Mouse (Mus musculus): ENCODE data around the gene Olfr1015. TPM values are rescaled to one million over a fixed set of nuclear protein-coding genes. Genes with fewer than 3 reads are reported as not detected.

The Olfr1015 gene
- polyA plus RNA-seq (2015; fragmentation: Nextera tagmentation; extraction: Ambion mirVana) = not detected in 2 replicates

DNA sequence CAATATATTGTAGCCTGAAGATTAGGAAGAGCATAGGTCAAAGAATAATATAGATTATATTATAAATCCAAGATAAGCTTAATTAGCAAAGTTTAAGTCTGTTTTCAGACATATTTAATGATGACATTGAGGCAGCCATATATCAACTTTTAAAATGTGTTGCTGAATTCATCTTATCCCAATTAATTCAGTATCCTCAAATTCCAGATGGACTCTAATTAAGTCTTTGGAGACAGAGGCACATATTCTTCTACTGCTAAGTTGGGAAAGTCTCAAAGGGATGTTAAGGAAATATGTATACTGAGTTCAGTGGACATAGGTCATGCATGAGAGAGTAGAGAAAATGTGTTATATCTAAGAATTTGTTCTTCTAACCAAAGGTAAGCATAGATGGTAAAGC is at the start of gene Olfr1015:
TSS of gene Olfr1015 (plus strand) at position 301 of the 400 bp plus-strand sequence.
- Histone ChIP-seq H3K27me3 (no peaks in the 10 kb centered on the region), H3K9me3 (no peaks in the 10 kb centered on the region)

DNA sequence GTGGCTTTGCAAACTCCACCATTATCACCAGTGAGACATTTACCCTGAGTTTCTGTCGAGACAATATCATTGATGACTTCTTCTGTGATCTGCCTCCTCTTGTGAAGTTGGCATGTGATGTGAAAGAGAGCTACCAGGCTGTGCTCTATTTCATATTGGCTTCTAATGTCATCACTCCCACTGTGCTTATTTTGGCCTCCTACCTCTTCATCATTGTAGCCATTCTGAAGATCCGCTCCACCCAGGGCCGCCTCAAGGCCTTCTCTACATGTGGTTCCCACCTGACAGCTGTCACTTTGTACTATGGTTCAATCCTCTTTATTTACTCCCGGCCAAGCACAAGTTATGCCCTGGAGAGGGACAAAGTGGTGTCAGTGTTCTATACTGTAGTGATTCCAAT is 28.0 kb upstream of the Olfr1015 start:
- ATAC-seq (ENCODE audit: insufficient number of reproducible peaks, insufficient read depth, low FRiP score, low TSS enrichment, low read depth) = no peak
- Histone ChIP-seq H3K9me3 (no peaks in the 10 kb centered on the region), H3K27me3 (no peaks in the 10 kb centered on the region), H3K4me3 (no peak overlapping the region), H3K4me2 (no peak overlapping the region), H3K36me3 (no peaks in the 10 kb centered on the region), H3K4me1 (no peaks in the 10 kb centered on the region), H3K9ac (no peak overlapping the region), H3K27ac (no peak overlapping the region)
- WGBS = 74% methylated on average over 4 of the region's 4 CpGs

More for the DNA sequence above, at the start of gene Olfr1015:
- Histone ChIP-seq H3K9ac (no peak within 1 kb of the TSS), H3K4me2 (no peak within 1 kb of the TSS), H3K36me3 (no peaks in the 10 kb centered on the region), H3K27ac (no peak within 1 kb of the TSS), H3K4me1 (no peaks in the 10 kb centered on the region), H3K4me3 (no peak within 1 kb of the TSS)
- no peak for ATAC-seq (ENCODE audit: insufficient number of reproducible peaks, insufficient read depth, low FRiP score, low TSS enrichment, low read depth)

DNA sequence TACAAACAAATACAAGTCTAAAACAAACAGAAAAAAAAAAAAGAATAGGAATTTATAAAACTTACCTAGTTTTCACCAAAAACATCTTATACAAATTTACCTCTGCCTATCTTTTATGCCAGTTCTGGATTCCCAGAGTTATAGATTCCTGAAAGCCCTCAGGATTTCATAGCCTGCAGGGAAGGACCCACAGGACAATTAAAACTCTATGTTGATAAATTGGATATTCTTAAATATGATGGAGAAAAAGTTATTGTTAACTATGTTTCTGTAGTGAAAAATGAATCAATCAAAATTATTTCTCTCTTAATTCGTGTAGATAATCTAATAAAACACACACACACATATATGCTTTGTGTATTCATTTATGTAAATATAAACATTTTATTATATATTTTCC is 19.2 kb upstream of the Olfr1015 start, which contains the start of gene Olfr1012:
TSS of gene Olfr1012 (minus strand) at position 101 of the 400 bp plus-strand sequence.
- Histone ChIP-seq H3K9ac (no peak within 1 kb of the TSS), H3K4me1 (no peaks in the 10 kb centered on the region), H3K27me3 (no peaks in the 10 kb centered on the region), H3K4me2 (no peak within 1 kb of the TSS), H3K9me3 (no peaks in the 10 kb centered on the region), H3K27ac (no peak within 1 kb of the TSS), H3K36me3 (no peaks in the 10 kb centered on the region), H3K4me3 (no peak within 1 kb of the TSS)
- ATAC-seq (ENCODE audit: insufficient number of reproducible peaks, insufficient read depth, low FRiP score, low TSS enrichment, low read depth) = no peak
- WGBS = 61% methylated on average over 1 of the region's 1 CpGs

DNA sequence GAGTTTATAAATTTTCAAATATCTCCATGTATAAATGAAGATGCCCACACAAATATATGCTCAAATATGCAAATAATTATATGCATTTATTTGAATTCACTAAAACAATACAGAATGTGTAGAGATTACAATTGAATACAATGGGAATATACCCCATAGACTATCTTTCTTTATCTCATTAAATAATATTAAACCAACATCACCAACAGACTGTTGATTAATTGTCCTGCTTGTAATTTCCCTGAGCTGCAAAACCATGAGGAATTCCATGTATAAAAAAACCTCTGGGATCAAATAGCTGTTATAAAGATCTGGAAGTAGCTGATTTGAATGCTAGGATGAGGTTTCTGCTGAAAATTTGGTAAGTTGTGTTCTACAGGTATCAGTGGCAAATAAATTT is 15.0 kb upstream of the Olfr1015 start, which contains the start of gene Olfr1013:
TSS of gene Olfr1013 (plus strand) at position 301 of the 400 bp plus-strand sequence.
- H3K9ac ChIP-seq = no peak within 1 kb of the TSS

DNA sequence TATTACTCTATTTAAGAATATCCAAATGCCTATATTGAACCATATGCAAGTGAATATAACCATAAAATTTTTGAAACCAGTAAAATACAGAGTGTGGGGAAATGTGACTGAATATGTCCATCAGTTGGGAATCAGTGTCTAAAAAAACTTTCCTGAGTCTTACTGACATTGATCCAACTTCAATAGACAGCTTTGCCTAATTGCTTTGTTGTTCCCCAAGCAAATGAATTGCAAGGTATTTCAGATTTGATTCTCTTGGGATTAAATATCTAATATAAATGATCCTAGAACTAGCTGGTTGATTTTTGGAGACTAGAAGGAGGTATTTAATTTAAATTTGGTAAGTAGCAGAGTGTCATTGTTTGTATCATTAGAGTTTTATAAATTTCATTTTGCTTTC is 9.4 kb upstream of the Olfr1015 start, which contains the start of gene Olfr1014:
TSS of gene Olfr1014 (plus strand) at position 301 of the 400 bp plus-strand sequence.
- Histone ChIP-seq H3K27me3 (no peaks in the 10 kb centered on the region), H3K9me3 (no peaks in the 10 kb centered on the region), H3K4me1 (no peaks in the 10 kb centered on the region), H3K27ac (no peak within 1 kb of the TSS), H3K4me3 (no peak within 1 kb of the TSS), H3K9ac (no peak within 1 kb of the TSS), H3K36me3 (no peaks in the 10 kb centered on the region), H3K4me2 (no peak within 1 kb of the TSS)
- no peak for ATAC-seq (ENCODE audit: insufficient number of reproducible peaks, insufficient read depth, low FRiP score, low TSS enrichment, low read depth)

More for the DNA sequence above, 15.0 kb upstream of the Olfr1015 start, which contains the start of gene Olfr1013:
- Histone ChIP-seq H3K27me3 (no peaks in the 10 kb centered on the region), H3K36me3 (no peaks in the 10 kb centered on the region), H3K27ac (no peak within 1 kb of the TSS), H3K4me3 (no peak within 1 kb of the TSS), H3K4me1 (no peaks in the 10 kb centered on the region), H3K9me3 (no peaks in the 10 kb centered on the region), H3K4me2 (no peak within 1 kb of the TSS)
- ATAC-seq (ENCODE audit: insufficient number of reproducible peaks, insufficient read depth, low FRiP score, low TSS enrichment, low read depth) = no peak

DNA sequence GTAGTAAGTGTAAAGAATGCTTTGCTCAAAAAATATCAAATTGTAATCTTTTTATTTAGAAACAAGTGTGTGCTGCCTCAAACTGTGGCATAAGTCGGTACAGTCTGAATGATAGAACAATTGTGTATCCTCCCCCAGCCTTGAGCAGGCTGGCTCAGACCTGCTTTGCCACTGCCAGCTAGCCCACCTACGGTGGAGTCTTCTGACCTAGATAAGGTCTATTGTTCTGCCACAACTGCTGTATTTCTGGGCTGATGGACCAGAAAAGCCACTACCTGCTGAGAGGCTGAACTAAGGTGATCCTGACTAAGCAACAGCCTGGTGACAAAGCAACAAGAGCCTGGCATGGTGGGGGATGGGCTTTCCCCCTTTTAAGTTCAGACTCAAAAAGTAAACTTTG is 10.5 kb downstream of the Olfr1015 start:
- WGBS = 45% methylated on average over 2 of the region's 2 CpGs
- Histone ChIP-seq H3K9ac (no peak overlapping the region), H3K27me3 (no peaks in the 10 kb centered on the region), H3K36me3 (no peaks in the 10 kb centered on the region), H3K4me1 (no peaks in the 10 kb centered on the region), H3K9me3 (no peaks in the 10 kb centered on the region), H3K4me3 (no peak overlapping the region), H3K27ac (no peak overlapping the region), H3K4me2 (no peak overlapping the region)
- no peak for ATAC-seq (ENCODE audit: insufficient number of reproducible peaks, insufficient read depth, low FRiP score, low TSS enrichment, low read depth)

DNA sequence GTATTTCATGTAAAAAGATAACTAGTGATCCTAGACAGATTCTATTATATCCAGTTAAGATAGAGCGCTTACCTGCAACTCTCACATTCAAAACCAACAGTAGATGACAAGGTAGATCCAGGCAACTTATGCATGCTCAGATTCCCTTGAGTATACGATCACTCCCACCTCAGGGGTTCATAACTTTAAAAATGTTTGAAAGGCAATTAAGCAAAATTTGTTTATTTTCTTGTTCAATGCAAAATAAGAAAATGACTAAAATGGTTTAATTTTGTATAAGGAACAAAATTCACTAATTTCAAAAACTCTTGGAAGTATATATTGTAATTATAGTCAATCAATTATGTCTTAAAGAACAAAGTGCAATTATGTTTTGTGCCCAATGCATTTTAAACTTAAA is 20.6 kb downstream of the Olfr1015 start, which contains the start of gene Olfr1016:
TSS of gene Olfr1016 (minus strand) at position 101 of the 400 bp plus-strand sequence.
- Histone ChIP-seq H3K36me3 (no peaks in the 10 kb centered on the region), H3K9ac (no peak within 1 kb of the TSS), H3K27me3 (no peaks in the 10 kb centered on the region), H3K4me2 (no peak within 1 kb of the TSS), H3K27ac (no peak within 1 kb of the TSS), H3K4me1 (no peaks in the 10 kb centered on the region), H3K4me3 (no peak within 1 kb of the TSS), H3K9me3 (no peaks in the 10 kb centered on the region)
- WGBS = 86% methylated on average over 2 of the region's 2 CpGs
- ATAC-seq (ENCODE audit: insufficient number of reproducible peaks, insufficient read depth, low FRiP score, low TSS enrichment, low read depth) = no peak

DNA sequence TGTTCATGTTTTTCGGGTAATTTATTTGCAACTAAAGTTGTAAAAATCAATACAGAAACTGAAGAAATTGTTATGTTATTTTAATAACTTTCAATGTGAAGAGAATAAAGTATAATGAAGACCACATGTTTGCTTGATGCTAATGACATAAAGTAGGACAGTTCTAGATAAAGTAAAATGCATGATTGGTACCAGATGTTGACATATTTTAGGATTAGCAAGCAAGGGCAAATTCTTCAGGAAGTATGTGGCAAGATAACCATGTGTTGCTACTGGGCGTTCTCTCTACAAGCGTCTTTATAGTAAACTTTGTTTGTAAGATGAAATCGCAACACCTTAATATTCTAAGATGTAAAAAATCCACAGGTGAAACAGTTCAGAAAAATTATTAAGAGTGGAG is 22.7 kb downstream of the Olfr1015 start:
- no peaks in the 10 kb centered on the region for H3K27me3 ChIP-seq
- 43% methylated on average over 4 of the region's 4 CpGs for WGBS
- no peak overlapping the region for H3K4me2 ChIP-seq
- no peaks in the 10 kb centered on the region for H3K4me1 ChIP-seq
- no peak for ATAC-seq (ENCODE audit: insufficient number of reproducible peaks, insufficient read depth, low FRiP score, low TSS enrichment, low read depth)
- H3K9ac ChIP-seq = no peak overlapping the region
- no peaks in the 10 kb centered on the region for H3K36me3 ChIP-seq
- H3K9me3 ChIP-seq = no peaks in the 10 kb centered on the region
- no peak overlapping the region for H3K27ac ChIP-seq
- H3K4me3 ChIP-seq = no peak overlapping the region

DNA sequence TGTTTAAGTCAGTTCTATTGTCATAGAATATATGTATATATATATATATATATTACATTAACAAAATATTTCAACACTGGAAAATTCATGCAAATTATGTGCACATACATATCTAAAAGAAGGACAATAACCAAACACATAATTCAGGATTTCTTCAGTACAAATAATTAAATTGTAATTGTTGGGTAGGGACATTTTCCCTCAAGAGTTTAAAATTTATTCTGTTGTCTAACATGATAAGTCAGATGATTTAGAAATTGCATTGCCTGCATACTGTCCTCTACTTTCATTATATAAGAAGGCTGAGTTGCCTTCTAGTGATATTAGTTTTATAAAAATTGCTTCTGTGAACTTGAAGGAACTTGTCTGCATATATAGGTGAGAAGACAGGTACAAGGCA is 36.4 kb downstream of the Olfr1015 start, which contains the start of gene Olfr1018:
TSS of gene Olfr1018 (plus strand) at position 301 of the 400 bp plus-strand sequence.
- Histone ChIP-seq H3K4me2 (no peak within 1 kb of the TSS), H3K9me3 (no peaks in the 10 kb centered on the region), H3K27me3 (no peaks in the 10 kb centered on the region), H3K4me3 (no peak within 1 kb of the TSS), H3K4me1 (no peaks in the 10 kb centered on the region), H3K36me3 (no peaks in the 10 kb centered on the region), H3K27ac (no peak within 1 kb of the TSS), H3K9ac (no peak within 1 kb of the TSS)
- no peak for ATAC-seq (ENCODE audit: insufficient number of reproducible peaks, insufficient read depth, low FRiP score, low TSS enrichment, low read depth)

Other genes starting within 250 kb of the Olfr1015 start
- gene Olfr996, start 202.8 kb upstream of the Olfr1015 start, polyA plus RNA-seq (2015; fragmentation: Nextera tagmentation; extraction: Ambion mirVana) = not detected in 2 replicates
- gene Olfr998, start 193.1 kb upstream of the Olfr1015 start, polyA plus RNA-seq (2015; fragmentation: Nextera tagmentation; extraction: Ambion mirVana) = not detected in 2 replicates
- gene Olfr1000, start 170.1 kb upstream of the Olfr1015 start, polyA plus RNA-seq (2015; fragmentation: Nextera tagmentation; extraction: Ambion mirVana) = not detected in 2 replicates
- gene Olfr1002, start 131.3 kb upstream of the Olfr1015 start, polyA plus RNA-seq (2015; fragmentation: Nextera tagmentation; extraction: Ambion mirVana) = not detected in 2 replicates
- not detected in 2 replicates for gene Olfr154, start 117.6 kb upstream of the Olfr1015 start, polyA plus RNA-seq (2015; fragmentation: Nextera tagmentation; extraction: Ambion mirVana)
- not detected in 2 replicates for gene Olfr1006, start 103.2 kb upstream of the Olfr1015 start, polyA plus RNA-seq (2015; fragmentation: Nextera tagmentation; extraction: Ambion mirVana)
- gene Olfr1008, start 92.6 kb upstream of the Olfr1015 start, polyA plus RNA-seq (2015; fragmentation: Nextera tagmentation; extraction: Ambion mirVana) = not detected in 2 replicates
- gene Olfr1009, start 66.6 kb upstream of the Olfr1015 start, polyA plus RNA-seq (2015; fragmentation: Nextera tagmentation; extraction: Ambion mirVana) = not detected in 2 replicates
- gene Olfr1012, start 19.3 kb upstream of the Olfr1015 start, polyA plus RNA-seq (2015; fragmentation: Nextera tagmentation; extraction: Ambion mirVana) = not detected in 2 replicates
- gene Olfr1013, start 14.9 kb upstream of the Olfr1015 start, polyA plus RNA-seq (2015; fragmentation: Nextera tagmentation; extraction: Ambion mirVana) = not detected in 2 replicates
- not detected in 2 replicates for gene Olfr1014, start 9.3 kb upstream of the Olfr1015 start, polyA plus RNA-seq (2015; fragmentation: Nextera tagmentation; extraction: Ambion mirVana)
- not detected in 2 replicates for gene Olfr1016, start 20.5 kb downstream of the Olfr1015 start, polyA plus RNA-seq (2015; fragmentation: Nextera tagmentation; extraction: Ambion mirVana)
- not detected in 2 replicates for gene Olfr1018, start 36.5 kb downstream of the Olfr1015 start, polyA plus RNA-seq (2015; fragmentation: Nextera tagmentation; extraction: Ambion mirVana)
- gene Olfr1019, start 63.5 kb downstream of the Olfr1015 start, polyA plus RNA-seq (2015; fragmentation: Nextera tagmentation; extraction: Ambion mirVana) = not detected in 2 replicates
- gene Olfr1020, start 65.0 kb downstream of the Olfr1015 start, polyA plus RNA-seq (2015; fragmentation: Nextera tagmentation; extraction: Ambion mirVana) = not detected in 2 replicates
- not detected in 2 replicates for gene Olfr1022, start 86.6 kb downstream of the Olfr1015 start, polyA plus RNA-seq (2015; fragmentation: Nextera tagmentation; extraction: Ambion mirVana)
- gene Olfr1023, start 103.6 kb downstream of the Olfr1015 start, polyA plus RNA-seq (2015; fragmentation: Nextera tagmentation; extraction: Ambion mirVana) = not detected in 2 replicates
- gene Olfr1024, start 123.0 kb downstream of the Olfr1015 start, polyA plus RNA-seq (2015; fragmentation: Nextera tagmentation; extraction: Ambion mirVana) = not detected in 2 replicates
- 0.22 TPM in 1 of 2 replicates, not detected in the other for gene Olfr1025-ps1, start 133.2 kb downstream of the Olfr1015 start, polyA plus RNA-seq (2015; fragmentation: Nextera tagmentation; extraction: Ambion mirVana)
- gene Olfr1026, start 139.5 kb downstream of the Olfr1015 start, polyA plus RNA-seq (2015; fragmentation: Nextera tagmentation; extraction: Ambion mirVana) = not detected in 2 replicates
- gene Olfr1028, start 168.4 kb downstream of the Olfr1015 start, polyA plus RNA-seq (2015; fragmentation: Nextera tagmentation; extraction: Ambion mirVana) = not detected in 2 replicates
- gene Olfr1029, start 191.9 kb downstream of the Olfr1015 start, polyA plus RNA-seq (2015; fragmentation: Nextera tagmentation; extraction: Ambion mirVana) = not detected in 2 replicates
- gene Olfr1030, start 197.3 kb downstream of the Olfr1015 start, polyA plus RNA-seq (2015; fragmentation: Nextera tagmentation; extraction: Ambion mirVana) = not detected in 2 replicates
- gene Olfr1031, start 208.3 kb downstream of the Olfr1015 start, polyA plus RNA-seq (2015; fragmentation: Nextera tagmentation; extraction: Ambion mirVana) = not detected in 2 replicates
- not detected in 2 replicates for gene Olfr1032, start 223.5 kb downstream of the Olfr1015 start, polyA plus RNA-seq (2015; fragmentation: Nextera tagmentation; extraction: Ambion mirVana)
- 0.41 and 0.43 TPM in 2 replicates for gene Olfr1033, start 238.6 kb downstream of the Olfr1015 start, polyA plus RNA-seq (2015; fragmentation: Nextera tagmentation; extraction: Ambion mirVana)